Mouse (Mus musculus): ENCODE results near the gene Ccdc186. TPM values are rescaled to one million over a fixed set of nuclear protein-coding genes. Genes with fewer than 3 reads are reported as not detected.

Gene Ccdc186
- polyA plus RNA-seq, 1 experiment: 4.7 TPM

- Histone ChIP-seq H3K27ac (ENCODE audit: insufficient read depth, low read depth, low read length) (no peak overlapping the region), H3K4me3 (ENCODE audit: insufficient read depth, low read depth, low read length) (no peak overlapping the region), H3K4me1 (ENCODE audit: control insufficient read depth, insufficient read depth, low read length) (peaks cover 3% of the 10 kb centered on the region; the same call in 1 of the 2 replicates), H3K36me3 (ENCODE audit: control insufficient read depth, insufficient read depth, low read length) (no peaks in the 10 kb centered on the region), H3K27me3 (replicated peaks; ENCODE audit: control insufficient read depth, insufficient read depth, low read length) (no peaks in the 10 kb centered on the region)
- TF ChIP-seq CTCF (conservative IDR thresholded peaks at IDR 0.05; ENCODE audit: insufficient read depth, insufficient read length, low read depth, low read length) (no peak), POLR2A (IDR thresholded peaks at IDR 0.05; ENCODE audit: low read depth, low read length) (no peak)
- 83% methylated on average over 4 of the region's 4 CpGs for WGBS
- no peak for DNase-seq
These were observed 8.2 kb upstream of the Ccdc186 start for GRCm38 (mm10) chr19:56830163-56830562.

GRCm38 (mm10) chr19:56829267-56829666 is 7.3 kb upstream of the Ccdc186 start:
- Histone ChIP-seq H3K4me3 (ENCODE audit: insufficient read depth, low read depth, low read length) (no peak overlapping the region), H3K36me3 (ENCODE audit: control insufficient read depth, insufficient read depth, low read length) (no peaks in the 10 kb centered on the region), H3K27ac (ENCODE audit: insufficient read depth, low read depth, low read length) (no peak overlapping the region), H3K27me3 (replicated peaks; ENCODE audit: control insufficient read depth, insufficient read depth, low read length) (no peaks in the 10 kb centered on the region), H3K4me1 (ENCODE audit: control insufficient read depth, insufficient read depth, low read length) (peaks cover 3% of the 10 kb centered on the region; the same call in 1 of the 2 replicates)
- no peak for DNase-seq
- 89% methylated on average over 9 of the region's 9 CpGs for WGBS
- TF ChIP-seq POLR2A (IDR thresholded peaks at IDR 0.05; ENCODE audit: low read depth, low read length) (no peak), CTCF (conservative IDR thresholded peaks at IDR 0.05; ENCODE audit: insufficient read depth, insufficient read length, low read depth, low read length) (no peak)

- TF ChIP-seq POLR2A (IDR thresholded peaks at IDR 0.05; ENCODE audit: low read depth, low read length) (no peak), CTCF (conservative IDR thresholded peaks at IDR 0.05; ENCODE audit: insufficient read depth, insufficient read length, low read depth, low read length) (no peak)
- H3K4me3 ChIP-seq (ENCODE audit: insufficient read depth, low read depth, low read length): no peak overlapping the region
- WGBS: 43% methylated on average over 11 of the region's 11 CpGs
- H3K27me3 ChIP-seq (replicated peaks; ENCODE audit: control insufficient read depth, insufficient read depth, low read length): no peaks in the 10 kb centered on the region
- DNase-seq: peak; percentile 64
- no peak overlapping the region for H3K27ac ChIP-seq (ENCODE audit: insufficient read depth, low read depth, low read length)
- peaks cover 3% of the 10 kb centered on the region; the same call in 1 of the 2 replicates for H3K4me1 ChIP-seq (ENCODE audit: control insufficient read depth, insufficient read depth, low read length)
- H3K36me3 ChIP-seq (ENCODE audit: control insufficient read depth, insufficient read depth, low read length): no peaks in the 10 kb centered on the region
These were observed 6.3 kb upstream of the Ccdc186 start for GRCm38 (mm10) chr19:56828305-56828704.

DNA sequence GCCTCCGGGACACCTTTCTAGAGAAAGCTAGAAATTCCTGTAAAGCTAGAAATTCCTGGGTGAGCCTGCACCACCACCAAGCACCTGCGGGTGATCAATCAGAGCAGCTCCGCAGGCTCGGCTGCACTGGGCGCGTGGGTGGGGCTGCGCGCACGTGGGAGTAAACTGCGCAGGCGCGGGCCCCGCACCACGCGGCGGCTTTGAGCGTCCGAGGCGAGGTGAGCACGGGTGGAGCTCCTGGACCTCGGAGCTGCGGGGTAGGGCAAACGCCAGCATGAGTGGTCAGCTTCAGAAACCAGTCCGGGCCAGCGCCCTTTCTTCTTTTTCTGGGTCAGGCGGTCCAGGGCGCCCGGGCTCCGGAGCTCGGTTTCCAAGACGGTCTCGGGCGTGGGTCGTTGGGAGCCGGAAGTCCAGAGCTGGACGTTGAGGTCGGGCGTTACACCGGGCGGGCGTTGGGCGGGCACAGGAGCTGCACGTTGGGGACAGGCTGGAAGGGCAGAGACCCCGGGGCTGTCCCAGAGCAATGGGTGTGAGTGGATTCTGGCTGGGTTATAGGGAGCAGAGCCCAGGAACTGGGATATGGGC is 4.1 kb upstream of the Ccdc186 start, which contains the start of gene Tdrd1:
Gene Tdrd1 (plus strand): TSS at position 163 of the 585 bp plus-strand sequence.
- 63% methylated on average over 44 of the region's 44 CpGs for WGBS
- H3K36me3 ChIP-seq (ENCODE audit: control insufficient read depth, insufficient read depth, low read length): no peaks in the 10 kb centered on the region
- no peaks in the 10 kb centered on the region for H3K27me3 ChIP-seq (replicated peaks; ENCODE audit: control insufficient read depth, insufficient read depth, low read length)
- no peak for TF ChIP-seq CTCF (conservative IDR thresholded peaks at IDR 0.05; ENCODE audit: insufficient read depth, insufficient read length, low read depth, low read length)
- no peak for TF ChIP-seq POLR2A (IDR thresholded peaks at IDR 0.05; ENCODE audit: low read depth, low read length)
- no peak within 1 kb of the TSS for H3K4me3 ChIP-seq (ENCODE audit: insufficient read depth, low read depth, low read length)
- H3K27ac ChIP-seq (ENCODE audit: insufficient read depth, low read depth, low read length): no peak within 1 kb of the TSS
- H3K4me1 ChIP-seq (ENCODE audit: control insufficient read depth, insufficient read depth, low read length): peaks cover 11% of the 10 kb centered on the region; the same call in 1 of the 2 replicates
- DNase-seq: no peak

DNA sequence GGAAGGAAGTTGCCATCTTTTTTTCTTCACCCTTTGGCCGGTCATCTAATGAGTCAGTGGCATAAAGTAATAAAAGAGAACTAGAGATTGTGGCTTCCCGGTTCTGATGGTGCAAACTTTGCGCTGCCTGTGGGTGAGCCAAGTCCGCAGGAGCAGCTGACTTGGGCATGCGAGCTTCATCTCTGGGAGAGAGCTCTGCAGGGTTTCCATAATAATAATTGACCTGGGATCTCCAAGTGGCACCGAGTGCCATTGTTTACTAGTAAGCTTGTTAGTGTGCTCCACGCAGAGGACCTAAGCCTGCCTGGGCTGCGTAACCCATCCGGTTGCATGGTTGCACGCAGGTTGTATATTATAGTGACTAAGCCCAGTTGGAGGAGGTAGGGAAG is 452 bp upstream of the Ccdc186 start:
- no peak for TF ChIP-seq CTCF (conservative IDR thresholded peaks at IDR 0.05; ENCODE audit: insufficient read depth, insufficient read length, low read depth, low read length)
- no peak for TF ChIP-seq POLR2A (IDR thresholded peaks at IDR 0.05; ENCODE audit: low read depth, low read length)
- DNase-seq: no peak
- peaks cover 19% of the 10 kb centered on the region for H3K4me1 ChIP-seq (ENCODE audit: control insufficient read depth, insufficient read depth, low read length)
- WGBS: 14% methylated on average over 10 of the region's 10 CpGs
- no peaks in the 10 kb centered on the region for H3K27me3 ChIP-seq (replicated peaks; ENCODE audit: control insufficient read depth, insufficient read depth, low read length)
- H3K36me3 ChIP-seq (ENCODE audit: control insufficient read depth, insufficient read depth, low read length): no peaks in the 10 kb centered on the region
- peak overlapping the region; percentile 61; the same call in 1 of the 2 replicates for H3K27ac ChIP-seq (ENCODE audit: insufficient read depth, low read depth, low read length)
- peak overlapping the region; percentile 52 for H3K4me3 ChIP-seq (ENCODE audit: insufficient read depth, low read depth, low read length)

GRCm38 (mm10) chr19:56821040-56821797 is 771 bp downstream of the Ccdc186 start:
- Histone ChIP-seq H3K27ac (ENCODE audit: insufficient read depth, low read depth, low read length) (peak overlapping the region; percentile 85; the same call in 1 of the 2 replicates), H3K4me3 (ENCODE audit: insufficient read depth, low read depth, low read length) (peak overlapping the region; percentile 95), H3K4me1 (ENCODE audit: control insufficient read depth, insufficient read depth, low read length) (peaks cover 19% of the 10 kb centered on the region), H3K36me3 (ENCODE audit: control insufficient read depth, insufficient read depth, low read length) (no peaks in the 10 kb centered on the region), H3K27me3 (replicated peaks; ENCODE audit: control insufficient read depth, insufficient read depth, low read length) (no peaks in the 10 kb centered on the region)
- no peak for DNase-seq
- TF ChIP-seq CTCF (conservative IDR thresholded peaks at IDR 0.05; ENCODE audit: insufficient read depth, insufficient read length, low read depth, low read length) (no peak), POLR2A (IDR thresholded peaks at IDR 0.05; ENCODE audit: low read depth, low read length) (no peak)
- 3% methylated on average over 22 of the region's 22 CpGs for WGBS

DNA sequence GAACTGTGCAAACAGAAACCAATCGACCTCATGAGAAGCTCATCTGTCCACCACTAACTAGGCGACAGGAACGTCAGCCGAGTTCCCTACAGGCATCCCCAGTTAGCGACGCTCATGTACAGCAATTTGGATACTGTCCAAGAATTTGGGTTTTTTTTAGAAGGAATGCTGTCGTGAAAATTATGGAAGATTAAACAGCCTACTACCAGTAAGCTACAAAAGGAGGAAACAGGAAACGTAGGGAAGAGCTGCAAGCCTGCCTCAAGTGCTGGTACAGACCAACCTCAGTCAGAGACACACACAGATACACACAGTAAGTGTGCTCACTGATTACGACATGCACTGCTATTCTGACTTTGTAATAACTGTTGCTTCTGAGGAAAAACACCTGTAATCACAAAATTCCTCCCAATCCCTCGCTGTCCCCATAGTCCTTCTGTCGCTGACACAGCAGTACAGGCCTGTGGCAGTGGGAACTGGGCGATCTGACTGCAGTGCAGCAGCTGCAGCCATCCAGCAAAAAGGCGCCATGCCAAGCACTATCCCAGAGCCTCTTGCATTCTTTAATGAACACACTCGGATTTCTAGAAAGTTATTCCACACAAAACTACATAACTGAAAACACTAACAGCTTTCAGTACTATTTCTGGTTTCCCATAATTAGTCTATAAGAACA is 4.0 kb downstream of the Ccdc186 start:
- DNase-seq: peak; percentile 35
- no peak overlapping the region for H3K27ac ChIP-seq (ENCODE audit: insufficient read depth, low read depth, low read length)
- WGBS: 21% methylated on average over 14 of the region's 14 CpGs

More for the DNA sequence above, 4.0 kb downstream of the Ccdc186 start:
- Histone ChIP-seq H3K27me3 (replicated peaks; ENCODE audit: control insufficient read depth, insufficient read depth, low read length) (no peaks in the 10 kb centered on the region), H3K36me3 (ENCODE audit: control insufficient read depth, insufficient read depth, low read length) (no peaks in the 10 kb centered on the region), H3K4me3 (ENCODE audit: insufficient read depth, low read depth, low read length) (no peak overlapping the region), H3K4me1 (ENCODE audit: control insufficient read depth, insufficient read depth, low read length) (peaks cover 19% of the 10 kb centered on the region)
- no peak for TF ChIP-seq POLR2A (IDR thresholded peaks at IDR 0.05; ENCODE audit: low read depth, low read length)
- TF ChIP-seq CTCF (conservative IDR thresholded peaks at IDR 0.05; ENCODE audit: insufficient read depth, insufficient read length, low read depth, low read length): no peak

All from kidney, adult 2 months (tissue).